Mouse (Mus musculus): Measurements from ENCODE around the gene Aoc3.
"Not testable (repeated sequence)": the region's sequence is repeated elsewhere in the genome, so short reads cannot be mapped to it uniquely, and the experiment has no call there.

Aoc3 gene

GRCm38 (mm10) chr11:101378196-101378595 is 47.8 kb downstream of the Aoc3 start:
- not testable (repeated sequence) for DNase-seq

- DNase-seq = no peak
Measured at GRCm38 (mm10) chr11:101378926-101379325, 48.5 kb downstream of the Aoc3 start.

- DNase-seq = no peak
Measured at GRCm38 (mm10) chr11:101381817-101382216, 51.4 kb downstream of the Aoc3 start.

Data from right cerebral cortex, postnatal 25 days (tissue).